Mouse (Mus musculus) heart, embryonic 10.5 days (tissue): ENCODE data around the gene Fbln1. TPM values are rescaled to one million over a fixed set of nuclear protein-coding genes. Genes with fewer than 3 reads are reported as not detected.

Experiments
- DNase-seq: peaks from one replicate; pipeline ENCODE4 v3.0.0-alpha.2; 2017; ENCODE audit warnings: low spot score
- H3K27ac ChIP-seq: fragments of 300-500 bp; sonication (generic); 2 replicates; pipeline ENCODE4 v1.5.1; 2016; ENCODE audit warnings: mild to moderate bottlenecking
- H3K27me3 ChIP-seq: fragments of 300-500 bp; sonication (generic); 2 replicates; pipeline ENCODE4 v1.6.1; 2016; ENCODE audit warnings: mild to moderate bottlenecking; ENCODE audit not compliant: poor library complexity, insufficient read depth, severe bottlenecking
- H3K36me3 ChIP-seq: fragments of 300-500 bp; sonication (generic); 2 replicates; pipeline ENCODE4 v1.6.1; 2016; ENCODE audit warnings: mild to moderate bottlenecking, moderate library complexity
- H3K4me1 ChIP-seq: fragments of 300-500 bp; sonication (generic); 2 replicates; pipeline ENCODE4 v1.6.1; 2016; ENCODE audit warnings: mild to moderate bottlenecking
- H3K4me3 ChIP-seq: fragments of 300-500 bp; sonication (generic); 2 replicates; pipeline ENCODE4 v1.5.1; 2016; ENCODE audit warnings: mild to moderate bottlenecking, moderate library complexity
- H3K9me3 ChIP-seq: fragments of 300-500 bp; sonication (generic); 2 replicates; pipeline ENCODE4 v1.6.1; 2016; ENCODE audit warnings: mild to moderate bottlenecking, moderate library complexity
- WGBS: fragments of 180-500 bp; shearing (Covaris S2); methylation state at CpG from one replicate; pipeline ENCODE4 v1.1.7; 2016; 5-methylcytosine and 5-hydroxymethylcytosine counted together
- polyA plus RNA-seq: library from polyadenylated mRNA; unstranded; fragments of >200 nt; fragmentation: Nextera tagmentation; extraction: Ambion mirVana; gene quantifications from 2 replicates; pipeline ENCODE4 v1.2.1, GENCODE M21; 2016

The Fbln1 gene
- 146 and 177 TPM in 2 replicates for polyA plus RNA-seq

- peak; percentile 85 for DNase-seq
- H3K36me3 ChIP-seq, result peaks cover 22% of the 10 kb centered on the region
- 1% methylated on average over 64 of the region's 64 CpGs for WGBS
- peak within 1 kb of the TSS; percentile 95 for H3K27ac ChIP-seq
- H3K4me1 ChIP-seq, result peaks cover 42% of the 10 kb centered on the region
- peak within 1 kb of the TSS; percentile 85 for H3K4me3 ChIP-seq
- H3K9me3 ChIP-seq, result no peaks in the 10 kb centered on the region
- peaks cover 30% of the 10 kb centered on the region; the same call in 1 of the 2 replicates for H3K27me3 ChIP-seq
Observed at GRCm38 (mm10) chr15:85205792-85206702, at the start of gene Fbln1. Gene Fbln1, plus strand, starts transcription at chr15:85205949.

DNA sequence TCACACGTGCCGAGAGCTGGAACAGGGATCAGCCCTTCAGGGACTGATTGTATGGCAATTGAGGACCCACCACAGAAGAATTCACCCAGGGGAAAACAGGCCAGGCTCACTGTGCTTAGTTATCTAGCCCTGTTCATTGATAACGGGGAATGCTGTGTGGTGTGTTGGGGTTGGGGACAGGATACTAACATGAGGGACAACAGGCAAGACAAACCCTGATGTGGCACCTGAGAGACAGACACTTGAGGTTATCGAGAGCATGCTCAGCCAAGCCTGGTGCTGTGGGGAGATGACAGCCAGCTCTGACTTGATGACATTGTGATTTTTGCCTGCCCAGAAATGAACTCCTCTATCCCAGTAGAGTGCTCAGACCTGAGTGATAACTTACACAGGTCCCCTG is 49.6 kb upstream of the Fbln1 start:
- no peaks in the 10 kb centered on the region for H3K9me3 ChIP-seq
- 23% methylated on average over 4 of the region's 4 CpGs for WGBS
- H3K27ac ChIP-seq, result peak overlapping the region; percentile 48; the same call in 1 of the 2 replicates
- peaks cover 24% of the 10 kb centered on the region for H3K27me3 ChIP-seq
- H3K36me3 ChIP-seq, result no peaks in the 10 kb centered on the region
- no peak overlapping the region for H3K4me3 ChIP-seq
- peaks cover 34% of the 10 kb centered on the region for H3K4me1 ChIP-seq
- no peak for DNase-seq

DNA sequence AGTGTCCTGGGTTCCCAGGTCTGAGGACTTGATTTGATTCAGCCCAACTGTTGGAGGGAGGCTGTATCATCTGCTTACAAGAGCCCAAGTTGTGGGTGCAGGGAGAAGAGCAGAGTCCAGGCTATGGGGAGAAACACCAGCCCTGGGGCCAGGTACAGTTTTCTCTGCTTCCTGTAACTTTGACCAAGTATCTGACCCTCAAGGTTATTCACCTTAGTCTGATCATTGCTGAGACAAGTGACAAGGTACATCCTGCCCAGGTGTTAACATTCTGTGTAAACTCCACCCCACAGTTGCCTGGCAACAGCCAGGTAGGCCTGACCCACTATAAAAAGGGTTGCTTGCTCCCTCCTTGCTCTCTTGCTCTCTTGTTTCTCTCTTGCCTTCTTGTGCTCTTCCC is 44.3 kb upstream of the Fbln1 start:
- no peak for DNase-seq
- Histone ChIP-seq H3K4me3 (no peak overlapping the region), H3K4me1 (peaks cover 38% of the 10 kb centered on the region), H3K27me3 (peaks cover 20% of the 10 kb centered on the region), H3K36me3 (no peaks in the 10 kb centered on the region), H3K9me3 (no peaks in the 10 kb centered on the region), H3K27ac (no peak overlapping the region)

- H3K4me3 ChIP-seq, result 0 out of 2 replicates have a peak overlapping the region, but pooled peaks have one; percentile 5
- DNase-seq, result no peak
- H3K9me3 ChIP-seq, result no peaks in the 10 kb centered on the region
- H3K4me1 ChIP-seq, result peaks cover 38% of the 10 kb centered on the region
- no peaks in the 10 kb centered on the region for H3K36me3 ChIP-seq
- peak overlapping the region; percentile 57 for H3K27ac ChIP-seq
- H3K27me3 ChIP-seq, result peaks cover 20% of the 10 kb centered on the region
- 23% methylated on average over 21 of the region's 21 CpGs for WGBS
Observed at GRCm38 (mm10) chr15:85162693-85163663, 42.8 kb upstream of the Fbln1 start.

GRCm38 (mm10) chr15:85166433-85166933 is 39.3 kb upstream of the Fbln1 start:
- Histone ChIP-seq H3K9me3 (no peaks in the 10 kb centered on the region), H3K4me1 (peaks cover 40% of the 10 kb centered on the region), H3K36me3 (no peaks in the 10 kb centered on the region), H3K27ac (peak overlapping the region; percentile 37; the same call in 1 of the 2 replicates), H3K4me3 (no peak overlapping the region), H3K27me3 (peaks cover 6% of the 10 kb centered on the region; the same call in 1 of the 2 replicates)
- no peak for DNase-seq
- WGBS, result 51% methylated on average over 11 of the region's 11 CpGs

DNA sequence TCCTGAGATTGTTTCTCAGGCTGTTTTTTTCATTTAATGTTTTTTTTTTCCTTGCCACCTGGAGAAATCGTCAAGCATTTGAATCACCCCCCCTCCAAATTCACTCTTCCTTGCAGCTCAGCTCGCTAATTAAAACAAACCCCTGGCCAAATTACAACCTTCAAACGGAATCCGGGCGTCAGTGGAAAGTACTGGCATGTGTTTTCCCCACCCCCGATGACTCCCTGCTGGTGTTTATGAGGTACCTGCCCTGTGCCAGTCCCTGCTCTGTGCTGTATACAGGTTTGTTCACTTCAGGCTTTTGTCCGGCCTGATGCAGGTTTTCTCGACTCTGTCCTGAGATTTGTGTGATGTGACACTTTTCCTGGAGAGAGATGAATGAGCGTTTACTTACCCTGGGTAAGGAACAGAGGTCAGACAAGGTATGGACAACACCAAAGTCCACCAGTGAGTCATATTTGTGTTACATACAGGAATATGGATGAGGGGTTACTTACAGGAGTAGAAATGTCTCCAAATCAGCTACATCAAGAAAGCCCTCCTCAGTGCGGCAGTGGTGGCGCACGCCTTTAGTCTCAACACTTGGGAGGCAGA is 38.6 kb upstream of the Fbln1 start:
- WGBS, result 54% methylated on average over 12 of the region's 12 CpGs
- H3K36me3 ChIP-seq, result no peaks in the 10 kb centered on the region
- H3K9me3 ChIP-seq, result no peaks in the 10 kb centered on the region
- H3K27ac ChIP-seq, result no peak overlapping the region
- no peak overlapping the region for H3K4me3 ChIP-seq
- peaks cover 40% of the 10 kb centered on the region for H3K4me1 ChIP-seq
- peaks cover 6% of the 10 kb centered on the region; the same call in 1 of the 2 replicates for H3K27me3 ChIP-seq
- DNase-seq, result no peak

DNA sequence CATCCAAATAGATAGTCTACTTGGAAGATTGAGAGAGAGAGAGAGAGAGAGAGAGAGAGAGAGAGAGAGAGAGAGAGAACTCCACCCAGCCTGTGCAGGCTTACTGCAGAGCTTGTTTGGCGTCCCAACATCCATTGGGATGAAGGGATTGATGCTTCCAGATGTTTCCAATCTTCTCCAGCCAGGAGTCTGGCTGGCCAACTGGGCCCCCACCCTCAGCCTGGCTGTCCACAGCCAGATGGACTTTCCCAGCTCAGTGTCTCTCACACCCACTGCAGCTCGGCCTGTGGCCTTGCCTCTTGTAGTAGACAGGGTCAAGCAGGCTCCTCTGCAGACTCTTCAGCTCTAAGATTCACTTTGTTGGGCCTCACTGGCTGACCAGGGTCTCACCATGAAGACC is 33.7 kb upstream of the Fbln1 start:
- 60% methylated on average over 2 of the region's 2 CpGs for WGBS
- no peaks in the 10 kb centered on the region for H3K9me3 ChIP-seq
- peak overlapping the region; percentile 81; the same call in 1 of the 2 replicates for H3K27ac ChIP-seq
- peaks cover 48% of the 10 kb centered on the region for H3K4me1 ChIP-seq
- no peaks in the 10 kb centered on the region for H3K27me3 ChIP-seq
- no peaks in the 10 kb centered on the region for H3K36me3 ChIP-seq
- no peak for DNase-seq
- H3K4me3 ChIP-seq, result no peak overlapping the region

DNA sequence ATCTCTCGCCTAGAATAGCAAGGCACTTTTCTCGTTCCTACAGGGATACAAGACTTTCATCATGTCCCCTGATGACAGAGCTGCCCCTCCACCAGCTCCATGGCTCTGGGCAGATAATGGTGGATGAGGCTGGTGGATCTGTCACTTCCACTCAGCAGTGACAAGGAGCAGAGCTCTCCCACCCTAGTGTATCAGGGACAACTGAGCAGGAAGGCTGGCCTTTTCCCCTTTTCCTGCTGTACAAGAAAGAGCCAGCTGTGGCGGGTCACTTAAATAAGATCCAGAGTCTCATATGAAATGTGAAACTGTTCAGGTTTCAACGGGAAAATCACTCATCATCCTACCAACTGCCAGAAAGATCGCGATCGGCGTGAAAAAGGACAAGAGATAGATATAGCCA is 32.3 kb upstream of the Fbln1 start:
- 35% methylated on average over 8 of the region's 8 CpGs for WGBS
- no peaks in the 10 kb centered on the region for H3K9me3 ChIP-seq
- H3K27ac ChIP-seq, result peak overlapping the region; percentile 81
- no peaks in the 10 kb centered on the region for H3K36me3 ChIP-seq
- peak; percentile 86 for DNase-seq
- H3K27me3 ChIP-seq, result no peaks in the 10 kb centered on the region
- H3K4me3 ChIP-seq, result peak overlapping the region; percentile 18; the same call in 1 of the 2 replicates
- peaks cover 53% of the 10 kb centered on the region for H3K4me1 ChIP-seq

GRCm38 (mm10) chr15:85174060-85174459 is 31.7 kb upstream of the Fbln1 start:
- Histone ChIP-seq H3K27me3 (no peaks in the 10 kb centered on the region), H3K27ac (peak overlapping the region; percentile 81), H3K9me3 (no peaks in the 10 kb centered on the region), H3K4me1 (peaks cover 60% of the 10 kb centered on the region), H3K4me3 (no peak overlapping the region), H3K36me3 (no peaks in the 10 kb centered on the region)
- no peak for DNase-seq
- 57% methylated on average over 10 of the region's 10 CpGs for WGBS

GRCm38 (mm10) chr15:85177576-85177975 is 28.2 kb upstream of the Fbln1 start:
- Histone ChIP-seq H3K27ac (peak overlapping the region; percentile 84), H3K4me1 (peaks cover 66% of the 10 kb centered on the region), H3K36me3 (no peaks in the 10 kb centered on the region), H3K4me3 (peak overlapping the region; percentile 27; the same call in 1 of the 2 replicates), H3K9me3 (no peaks in the 10 kb centered on the region), H3K27me3 (0 out of 2 replicates have a peak, but pooled peaks cover 4% of the 10 kb centered on the region)
- DNase-seq, result peak; percentile 88
- 53% methylated on average over 8 of the region's 8 CpGs for WGBS

- H3K4me1 ChIP-seq, result peaks cover 60% of the 10 kb centered on the region
- H3K36me3 ChIP-seq, result no peaks in the 10 kb centered on the region
- peak overlapping the region; percentile 27; the same call in 1 of the 2 replicates for H3K4me3 ChIP-seq
- no peaks in the 10 kb centered on the region for H3K9me3 ChIP-seq
- 0 out of 2 replicates have a peak, but pooled peaks cover 4% of the 10 kb centered on the region for H3K27me3 ChIP-seq
- peak; percentile 85 for DNase-seq
- peak overlapping the region; percentile 84 for H3K27ac ChIP-seq
- 32% methylated on average over 6 of the region's 6 CpGs for WGBS
Observed at GRCm38 (mm10) chr15:85178172-85178571, 27.6 kb upstream of the Fbln1 start.
